Comparison of ENCODE assay signal across 8 mouse cellular contexts in the genomic region with DNA sequence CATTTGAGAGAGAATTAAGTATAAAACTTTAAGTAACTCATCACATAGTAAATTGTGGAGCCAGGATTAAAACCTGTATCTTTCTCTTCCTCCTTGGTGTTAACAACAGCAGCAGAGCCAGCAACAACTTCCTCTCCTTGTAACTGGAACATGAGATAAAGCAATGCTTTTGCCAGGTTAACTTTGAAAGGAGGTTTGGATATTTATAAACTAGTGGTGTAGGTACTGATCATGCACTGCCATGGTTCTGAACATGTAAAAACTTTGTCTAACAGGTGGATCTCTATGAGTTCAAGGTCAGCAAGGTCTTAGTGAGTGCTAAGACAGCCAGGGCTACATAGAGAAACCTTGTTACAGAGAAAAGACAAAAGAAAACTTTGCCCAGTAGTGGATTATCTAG. TPM values are rescaled to one million over a fixed set of nuclear protein-coding genes. Genes with fewer than 3 reads are reported as not detected.
DNase-seq lines count a peak whose midpoint lies in the region; ATAC-seq and TF ChIP-seq lines count a peak whose summit lies in the region.

No protein-coding gene starts in this region.

- no peaks in the 10 kb centered on the region for H3K27me3 ChIP-seq in cerebellum, adult 2 months (ENCODE audit: control insufficient read depth, insufficient read depth, low read length)
- no peaks in the 10 kb centered on the region for H3K27me3 ChIP-seq in embryonic facial prominence, embryonic 12.5 days
- no peaks in the 10 kb centered on the region for H3K27me3 ChIP-seq in hindbrain, embryonic 12.5 days

- TF ChIP-seq POLR2A in cerebellum, adult 2 months (IDR thresholded peaks at IDR 0.05; ENCODE audit: borderline replicate concordance, insufficient read depth, low read length): no peak

- peak overlapping the region; percentile 49 for H3K4me2 ChIP-seq in embryonic facial prominence, embryonic 12.5 days (replicated peaks)
- H3K4me2 ChIP-seq in hindbrain, embryonic 12.5 days (replicated peaks): peak overlapping the region; percentile 70

- no peak for ATAC-seq in embryonic facial prominence, embryonic 12.5 days (ENCODE audit: insufficient number of reproducible peaks, insufficient read depth, low FRiP score, low TSS enrichment)
- no peak for ATAC-seq in hindbrain, embryonic 12.5 days (ENCODE audit: low FRiP score)
- ATAC-seq in megakaryocyte progenitor cell, adult 5-6 weeks (replicated peaks; ENCODE audit: poor library complexity): 0 out of 2 replicates have a peak, but pooled peaks have one; percentile 16
- ATAC-seq in erythroblast, adult 5-6 weeks (replicated peaks; ENCODE audit: low FRiP score, poor library complexity, severe bottlenecking): no peak

- no peaks in the 10 kb centered on the region for H3K9me3 ChIP-seq in embryonic facial prominence, embryonic 12.5 days
- no peaks in the 10 kb centered on the region for H3K9me3 ChIP-seq in hindbrain, embryonic 12.5 days (replicated peaks)

- no peak for TF ChIP-seq CTCF in cerebellum, adult 2 months (IDR thresholded peaks at IDR 0.05; ENCODE audit: borderline replicate concordance, insufficient read depth, low read depth, low read length)

- 0 out of 2 replicates have a peak, but pooled peaks cover 3% of the 10 kb centered on the region for H3K36me3 ChIP-seq in embryonic facial prominence, embryonic 12.5 days
- H3K36me3 ChIP-seq in hindbrain, embryonic 12.5 days: no peaks in the 10 kb centered on the region

- H3K9ac ChIP-seq in embryonic facial prominence, embryonic 12.5 days: peak overlapping the region; percentile 30; the same call in 1 of the 2 replicates
- H3K9ac ChIP-seq in hindbrain, embryonic 12.5 days: peak overlapping the region; percentile 32; the same call in 1 of the 2 replicates

- H3K27ac ChIP-seq in cerebellum, adult 2 months (ENCODE audit: insufficient read depth, low read length): no peak overlapping the region
- no peak overlapping the region for H3K27ac ChIP-seq in embryonic facial prominence, embryonic 12.5 days
- no peak overlapping the region for H3K27ac ChIP-seq in hindbrain, embryonic 12.5 days

- no peak for DNase-seq in cerebellum, adult 2 months
- no peak for DNase-seq in cerebellum, adult 18-20 months
- DNase-seq in T-cell, adult 2 months (ENCODE audit: low spot score): no peak
- DNase-seq in urinary bladder, adult 18-20 months (ENCODE audit: low spot score in 2 of 2): no peak

- H3K4me3 ChIP-seq in cerebellum, adult 2 months (replicated peaks; ENCODE audit: insufficient read depth, low read depth, low read length): peak overlapping the region; percentile 15
- H3K4me3 ChIP-seq in embryonic facial prominence, embryonic 12.5 days: peak overlapping the region; percentile 30
- H3K4me3 ChIP-seq in hindbrain, embryonic 12.5 days: peak overlapping the region; percentile 26

- H3K4me1 ChIP-seq in cerebellum, adult 2 months (ENCODE audit: control insufficient read depth, insufficient read depth, low read length): peaks cover 3% of the 10 kb centered on the region; the same call in 1 of the 2 replicates
- peaks cover 12% of the 10 kb centered on the region for H3K4me1 ChIP-seq in embryonic facial prominence, embryonic 12.5 days
- H3K4me1 ChIP-seq in hindbrain, embryonic 12.5 days: peaks cover 24% of the 10 kb centered on the region

RNA-seq across cellular contexts. Expression of gene Bmpr2, which starts 3.4 kb away (rescaled TPM):
- polyA plus RNA-seq in cerebellum, adult 2 months (2012; rRNA removed): 22.1 and 23.7 TPM in 2 replicates
- 10.5 and 11.0 TPM in 2 replicates for polyA plus RNA-seq in embryonic facial prominence, embryonic 12.5 days (2016; fragmentation: Nextera tagmentation; extraction: Ambion mirVana)
- 12.5 and 13.7 TPM in 2 replicates for polyA plus RNA-seq in hindbrain, embryonic 12.5 days (2016; fragmentation: Nextera tagmentation; extraction: Ambion mirVana)
- 12.5 and 13.5 TPM in 2 replicates for total RNA-seq in megakaryocyte progenitor cell, adult 5-6 weeks (2015)
- total RNA-seq in megakaryocyte progenitor cell, adult 5-6 weeks (2017): 6.0 and 6.5 TPM in 2 replicates
- total RNA-seq in erythroblast, adult 5-6 weeks (2015; ENCODE audit: low replicate concordance): 5.4 and 7.9 TPM in 2 replicates
- 2.0 and 8.4 TPM in 2 replicates for total RNA-seq in erythroblast, adult 5-6 weeks (2017; ENCODE audit: low replicate concordance)
